Mouse (Mus musculus): ENCODE measurements around the gene Gm5861.
"Not testable (repeated sequence)": the region's sequence is repeated elsewhere in the genome, so short reads cannot be mapped to it uniquely, and the experiment has no call there.

Gene Gm5861

DNA sequence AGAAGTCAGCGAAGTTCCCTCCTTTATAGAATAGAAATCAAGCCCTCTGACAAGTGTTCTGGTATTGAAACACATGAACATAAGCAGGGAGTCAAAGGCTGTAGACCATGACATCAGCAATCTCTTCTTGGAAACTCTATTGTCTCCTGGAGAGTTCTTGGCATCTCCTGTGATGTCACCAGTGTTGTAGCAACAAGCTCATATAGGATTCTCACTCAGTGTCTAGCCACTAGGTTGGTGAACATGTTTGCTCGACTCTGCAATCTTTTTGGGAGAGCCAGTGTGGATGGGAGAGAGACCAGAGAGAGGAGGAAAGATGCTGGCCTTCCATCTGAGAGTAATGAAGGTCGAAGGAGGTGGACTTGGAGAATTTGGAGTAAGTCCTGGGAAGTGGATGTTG is at the start of gene Gm5861:
TSS of gene Gm5861 (plus strand) at position 301 of the 400 bp plus-strand sequence.
- not testable (repeated sequence) for DNase-seq (ENCODE audit: low spot score)

DNA sequence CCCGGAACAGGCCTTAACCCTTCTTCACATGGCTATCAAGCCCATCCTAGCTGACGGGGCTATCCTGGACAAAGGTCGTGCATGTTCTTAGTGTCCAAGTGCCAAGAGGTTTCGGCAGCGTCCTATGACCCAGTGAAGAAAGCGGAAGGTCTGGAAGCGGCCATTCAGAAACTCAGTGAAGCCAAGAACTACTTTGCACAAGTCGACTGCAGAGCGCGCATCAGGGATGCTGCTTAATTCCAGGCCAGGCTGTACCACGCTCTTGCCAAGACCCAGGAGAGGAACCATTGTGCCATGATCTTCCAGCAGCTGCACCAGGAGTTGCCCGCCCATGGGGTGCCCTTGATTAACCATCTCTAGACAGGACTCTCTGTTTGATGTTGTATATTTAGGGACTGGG is 44.8 kb upstream of the Gm5861 start:
- peak; percentile 6 for DNase-seq (ENCODE audit: low spot score)

Measured in testis, postnatal 14 days (tissue).